Mouse (Mus musculus) brain, embryonic 14.5 days (tissue): ENCODE measurements around the gene Neurl1b.

Experiments used
- CTCF ChIP-seq: fragments of 200-500 bp; IDR thresholded peaks from 2 replicates; pipeline ENCODE4 v1.5.1; 2012; ENCODE audit warnings: inconsistent platforms, mild to moderate bottlenecking, moderate library complexity, borderline replicate concordance; ENCODE audit not compliant: insufficient read depth, insufficient read length; ENCODE audit errors: extremely low read depth
- POLR2A ChIP-seq: fragments of 200-500 bp; IDR thresholded peaks from 2 replicates; pipeline ENCODE4 v1.6.1; 2012; ENCODE audit warnings: mild to moderate bottlenecking, inconsistent platforms, borderline replicate concordance; ENCODE audit not compliant: poor library complexity, insufficient read depth, insufficient read length, severe bottlenecking; ENCODE audit errors: extremely low read depth

DNA sequence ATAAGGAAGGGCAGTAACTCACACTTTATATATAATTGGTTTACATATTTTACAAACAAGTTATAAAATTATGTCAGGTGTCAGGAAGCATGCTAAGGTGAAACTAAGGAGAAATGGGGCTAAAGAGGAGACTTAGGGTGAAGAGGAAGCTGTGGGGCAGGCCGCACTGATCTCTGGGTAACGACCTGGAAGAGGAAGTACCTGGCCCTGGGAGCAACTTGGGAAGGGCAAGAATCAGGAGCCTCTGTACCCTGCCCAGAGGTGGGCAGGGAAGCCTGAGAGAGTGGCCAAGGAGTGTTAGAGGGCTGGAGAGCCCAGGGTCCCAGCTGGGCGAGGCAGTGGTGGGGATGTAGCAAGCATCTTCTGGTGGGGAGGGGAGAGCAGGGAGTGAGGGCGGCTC is 66.3 kb downstream of the Neurl1b start:
- TF ChIP-seq POLR2A (no peak), CTCF (no peak)
